Mouse (Mus musculus) limb, embryonic 13.5 days (tissue): ENCODE measurements around the gene Nop2. TPM values are rescaled to one million over a fixed set of nuclear protein-coding genes. Genes with fewer than 3 reads are reported as not detected.
A peak's percentile ranks its signal among the peaks of the same experiment; 100 is the strongest.

ENCODE experiments used
- ATAC-seq: fragments of 200-750 bp; cut with Nextera tagmentation; 2 replicates; pipeline ENCODE4 v1.8.0; 2017; ENCODE audit warnings: low read depth, moderate number of reproducible peaks, moderate TSS enrichment; ENCODE audit not compliant: low FRiP score
- H3K27ac ChIP-seq: fragments of 300-500 bp; sonication (generic); 2 replicates; pipeline ENCODE4 v1.5.1; 2015; ENCODE audit warnings: inconsistent platforms, mild to moderate bottlenecking, moderate library complexity
- H3K27me3 ChIP-seq: fragments of 300-500 bp; sonication (generic); 2 replicates; pipeline ENCODE4 v1.6.1; 2015; ENCODE audit warnings: mild to moderate bottlenecking, inconsistent platforms
- H3K36me3 ChIP-seq: fragments of 300-500 bp; sonication (generic); 2 replicates; pipeline ENCODE4 v1.6.1; 2015; ENCODE audit warnings: inconsistent platforms, mild to moderate bottlenecking, moderate library complexity
- H3K4me1 ChIP-seq: fragments of 300-500 bp; sonication (generic); 2 replicates; pipeline ENCODE4 v1.6.1; 2015; ENCODE audit warnings: inconsistent platforms
- H3K4me2 ChIP-seq: fragments of 300-500 bp; sonication (generic); replicated peaks from 2 replicates; pipeline ENCODE4 v1.6.1; 2015; ENCODE audit warnings: inconsistent platforms, mild to moderate bottlenecking, moderate library complexity
- H3K4me3 ChIP-seq: fragments of 300-500 bp; sonication (generic); 2 replicates; pipeline ENCODE4 v1.5.1; 2015; ENCODE audit warnings: moderate library complexity, mild to moderate bottlenecking, inconsistent platforms
- H3K9ac ChIP-seq: fragments of 300-500 bp; sonication (generic); 2 replicates; pipeline ENCODE4 v1.6.1; 2015; ENCODE audit warnings: mild to moderate bottlenecking, inconsistent platforms
- H3K9me3 ChIP-seq: fragments of 300-500 bp; sonication (generic); 2 replicates; pipeline ENCODE4 v1.6.1; 2016; ENCODE audit warnings: inconsistent platforms
- WGBS: fragments of 180-500 bp; shearing (Covaris S2); methylation state at CpG from one replicate; pipeline ENCODE4 v1.1.7; 2015; 5-methylcytosine and 5-hydroxymethylcytosine counted together
- polyA plus RNA-seq: library from polyadenylated mRNA; unstranded; fragments of >200 nt; fragmentation: Nextera tagmentation; extraction: Ambion mirVana; gene quantifications from 2 replicates; pipeline ENCODE4 v1.2.1, GENCODE M21; 2015

The Nop2 gene
- polyA plus RNA-seq, 1 experiment from 2014 or later: 65.6 TPM

- H3K9me3 ChIP-seq: no peaks in the 10 kb centered on the region
- H3K9ac ChIP-seq: peak overlapping the region; percentile 96
- peaks cover 50% of the 10 kb centered on the region for H3K4me1 ChIP-seq
- peaks cover 41% of the 10 kb centered on the region for H3K36me3 ChIP-seq
- 88% methylated on average over 4 of the region's 4 CpGs for WGBS
- no peaks in the 10 kb centered on the region for H3K27me3 ChIP-seq
- ATAC-seq: no peak
- peak overlapping the region; percentile 96 for H3K4me2 ChIP-seq
- peak overlapping the region; percentile 94; the same call in 1 of the 2 replicates for H3K27ac ChIP-seq
- H3K4me3 ChIP-seq: peak overlapping the region; percentile 82
Observed at GRCm38 (mm10) chr6:125146797-125147196, 15.1 kb downstream of the Nop2 start.

GRCm38 (mm10) chr6:125147329-125147728 is 15.6 kb downstream of the Nop2 start:
- peak overlapping the region; percentile 82; the same call in 1 of the 2 replicates for H3K4me3 ChIP-seq
- H3K27ac ChIP-seq: no peak overlapping the region
- H3K36me3 ChIP-seq: peaks cover 41% of the 10 kb centered on the region
- ATAC-seq: peak; percentile 45
- H3K4me1 ChIP-seq: peaks cover 50% of the 10 kb centered on the region
- peak overlapping the region; percentile 96 for H3K4me2 ChIP-seq
- H3K9ac ChIP-seq: peak overlapping the region; percentile 96; the same call in 1 of the 2 replicates
- 55% methylated on average over 10 of the region's 10 CpGs for WGBS
- H3K27me3 ChIP-seq: no peaks in the 10 kb centered on the region
- no peaks in the 10 kb centered on the region for H3K9me3 ChIP-seq

GRCm38 (mm10) chr6:125148251-125148925 is 16.7 kb downstream of the Nop2 start:
- no peak for ATAC-seq
- H3K4me2 ChIP-seq: peak overlapping the region; percentile 25
- 71% methylated on average over 16 of the region's 18 CpGs for WGBS
- H3K4me1 ChIP-seq: peaks cover 50% of the 10 kb centered on the region
- peak overlapping the region; percentile 73 for H3K27ac ChIP-seq
- peak overlapping the region; percentile 51 for H3K9ac ChIP-seq
- peaks cover 42% of the 10 kb centered on the region for H3K36me3 ChIP-seq
- H3K27me3 ChIP-seq: no peaks in the 10 kb centered on the region
- peak overlapping the region; percentile 2; the same call in 1 of the 2 replicates for H3K4me3 ChIP-seq
- no peaks in the 10 kb centered on the region for H3K9me3 ChIP-seq

GRCm38 (mm10) chr6:125148926-125149568 is 17.3 kb downstream of the Nop2 start:
- Histone ChIP-seq H3K4me1 (peaks cover 50% of the 10 kb centered on the region), H3K27me3 (no peaks in the 10 kb centered on the region), H3K36me3 (peaks cover 46% of the 10 kb centered on the region), H3K4me2 (peak overlapping the region; percentile 25), H3K9me3 (no peaks in the 10 kb centered on the region), H3K4me3 (0 out of 2 replicates have a peak overlapping the region, but pooled peaks have one; percentile 2), H3K9ac (peak overlapping the region; percentile 51), H3K27ac (peak overlapping the region; percentile 73)
- ATAC-seq: no peak
- 77% methylated on average over 16 of the region's 16 CpGs for WGBS

GRCm38 (mm10) chr6:125149569-125149950 is 17.9 kb downstream of the Nop2 start:
- Histone ChIP-seq H3K4me1 (peaks cover 45% of the 10 kb centered on the region), H3K27ac (peak overlapping the region; percentile 73; the same call in 1 of the 2 replicates), H3K9me3 (no peaks in the 10 kb centered on the region), H3K36me3 (peaks cover 42% of the 10 kb centered on the region), H3K9ac (peak overlapping the region; percentile 40; the same call in 1 of the 2 replicates), H3K4me2 (no peak overlapping the region; the same call in 1 of the 2 replicates), H3K27me3 (no peaks in the 10 kb centered on the region), H3K4me3 (no peak overlapping the region)
- no peak for ATAC-seq
- WGBS: 80% methylated on average over 7 of the region's 7 CpGs

- Histone ChIP-seq H3K4me2 (no peak overlapping the region), H3K27me3 (no peaks in the 10 kb centered on the region), H3K27ac (no peak overlapping the region; the same call in 1 of the 2 replicates), H3K9ac (peak overlapping the region; percentile 8; the same call in 1 of the 2 replicates), H3K4me1 (peaks cover 24% of the 10 kb centered on the region), H3K36me3 (peaks cover 60% of the 10 kb centered on the region), H3K4me3 (no peak overlapping the region), H3K9me3 (no peaks in the 10 kb centered on the region)
- no peak for ATAC-seq
- WGBS: 82% methylated on average over 22 of the region's 22 CpGs
Observed at GRCm38 (mm10) chr6:125152212-125153017, 20.7 kb downstream of the Nop2 start.

- Histone ChIP-seq H3K27me3 (no peaks in the 10 kb centered on the region), H3K4me3 (no peak overlapping the region), H3K9me3 (no peaks in the 10 kb centered on the region), H3K4me1 (peaks cover 18% of the 10 kb centered on the region), H3K36me3 (peaks cover 66% of the 10 kb centered on the region), H3K4me2 (no peak overlapping the region), H3K27ac (no peak overlapping the region; the same call in 1 of the 2 replicates), H3K9ac (peak overlapping the region; percentile 8; the same call in 1 of the 2 replicates)
- no peak for ATAC-seq
- WGBS: 81% methylated on average over 5 of the region's 5 CpGs
Observed at GRCm38 (mm10) chr6:125153018-125153389, 21.3 kb downstream of the Nop2 start.

GRCm38 (mm10) chr6:125153682-125154081 is 22.0 kb downstream of the Nop2 start:
- Histone ChIP-seq H3K4me1 (peaks cover 11% of the 10 kb centered on the region), H3K4me2 (no peak overlapping the region), H3K27ac (no peak overlapping the region), H3K27me3 (no peaks in the 10 kb centered on the region), H3K4me3 (no peak overlapping the region), H3K9me3 (no peaks in the 10 kb centered on the region), H3K36me3 (peaks cover 70% of the 10 kb centered on the region), H3K9ac (no peak overlapping the region)
- 87% methylated on average over 4 of the region's 4 CpGs for WGBS
- no peak for ATAC-seq

- Histone ChIP-seq H3K4me3 (no peak overlapping the region), H3K4me1 (0 out of 2 replicates have a peak, but pooled peaks cover 2% of the 10 kb centered on the region), H3K27ac (no peak overlapping the region), H3K9me3 (no peaks in the 10 kb centered on the region), H3K36me3 (peaks cover 76% of the 10 kb centered on the region), H3K9ac (no peak overlapping the region), H3K27me3 (no peaks in the 10 kb centered on the region), H3K4me2 (no peak overlapping the region)
- no peak for ATAC-seq
Observed at GRCm38 (mm10) chr6:125154550-125154949, 22.8 kb downstream of the Nop2 start.

GRCm38 (mm10) chr6:125155262-125155661 is 23.6 kb downstream of the Nop2 start:
- H3K9me3 ChIP-seq: no peaks in the 10 kb centered on the region
- H3K27me3 ChIP-seq: no peaks in the 10 kb centered on the region
- H3K36me3 ChIP-seq: peaks cover 79% of the 10 kb centered on the region
- no peak overlapping the region for H3K9ac ChIP-seq
- H3K4me3 ChIP-seq: no peak overlapping the region
- H3K4me1 ChIP-seq: peaks cover 7% of the 10 kb centered on the region; the same call in 1 of the 2 replicates
- ATAC-seq: no peak
- no peak overlapping the region for H3K4me2 ChIP-seq
- H3K27ac ChIP-seq: no peak overlapping the region
- WGBS: 91% methylated on average over 8 of the region's 8 CpGs

GRCm38 (mm10) chr6:125156491-125156890 is 24.8 kb downstream of the Nop2 start:
- Histone ChIP-seq H3K4me3 (no peak overlapping the region), H3K9me3 (no peaks in the 10 kb centered on the region), H3K9ac (no peak overlapping the region), H3K36me3 (peaks cover 81% of the 10 kb centered on the region), H3K27ac (no peak overlapping the region), H3K4me1 (peaks cover 15% of the 10 kb centered on the region), H3K27me3 (no peaks in the 10 kb centered on the region), H3K4me2 (no peak overlapping the region)
- no peak for ATAC-seq
- WGBS: 90% methylated on average over 3 of the region's 3 CpGs
